ENCODE assay signal across 8 mouse cellular contexts in genomic region chr14:78536281-78537165, GRCm38 (mm10). TPM values are rescaled to one million over a fixed set of nuclear protein-coding genes. Genes with fewer than 3 reads are reported as not detected.
DNase-seq lines count a peak whose midpoint lies in the region; ATAC-seq and TF ChIP-seq lines count a peak whose summit lies in the region.

TSS of gene Akap11 (minus strand) at chr14:78536808.

- no peak for TF ChIP-seq CTCF in G1E (IDR thresholded peaks at IDR 0.05; ENCODE audit: low read depth, low read length)
- TF ChIP-seq CTCF in forebrain, postnatal 0 days (IDR thresholded peaks at IDR 0.05; ENCODE audit: low read depth), result no peak

- peak within 1 kb of the TSS; percentile 100 for H3K9ac ChIP-seq in forebrain, postnatal 0 days
- peak within 1 kb of the TSS; percentile 97 for H3K9ac ChIP-seq in lung, embryonic 16.5 days (ENCODE audit: low read length)

- H3K27me3 ChIP-seq in G1E (ENCODE audit: insufficient read depth, low read length), result no peaks in the 10 kb centered on the region
- no peaks in the 10 kb centered on the region for H3K27me3 ChIP-seq in forebrain, postnatal 0 days (ENCODE audit: insufficient read depth, low read length)
- H3K27me3 ChIP-seq in lung, embryonic 16.5 days (ENCODE audit: control insufficient read depth, insufficient read depth, low read depth, low read length), result no peaks in the 10 kb centered on the region

- WGBS in forebrain, postnatal 0 days, result 2% methylated on average over 77 of the region's 82 CpGs
- WGBS in lung, embryonic 16.5 days, result under 1% methylated on average over 76 of the region's 82 CpGs

- H3K9me3 ChIP-seq in G1E (replicated peaks), result peaks cover 11% of the 10 kb centered on the region
- no peaks in the 10 kb centered on the region for H3K9me3 ChIP-seq in forebrain, postnatal 0 days (ENCODE audit: low read length)
- H3K9me3 ChIP-seq in lung, embryonic 16.5 days (ENCODE audit: control insufficient read depth, low read length), result no peaks in the 10 kb centered on the region

- peaks cover 12% of the 10 kb centered on the region for H3K4me1 ChIP-seq in G1E (ENCODE audit: insufficient read depth, low read depth, low read length)
- H3K4me1 ChIP-seq in forebrain, postnatal 0 days (ENCODE audit: insufficient read depth), result peaks cover 20% of the 10 kb centered on the region
- H3K4me1 ChIP-seq in lung, embryonic 16.5 days (replicated peaks; ENCODE audit: control insufficient read depth, insufficient read depth, low read length), result peaks cover 23% of the 10 kb centered on the region

- peak within 1 kb of the TSS; percentile 80 for H3K4me3 ChIP-seq in G1E (ENCODE audit: low read depth, low read length)
- peak within 1 kb of the TSS; percentile 92 for H3K4me3 ChIP-seq in forebrain, postnatal 0 days (ENCODE audit: low read depth, low read length)
- H3K4me3 ChIP-seq in lung, embryonic 16.5 days (ENCODE audit: low read length), result peak within 1 kb of the TSS; percentile 92

- DNase-seq in G1E (ENCODE audit: low spot score), result peak; percentile 79
- DNase-seq in cerebellum, adult 18-20 months, result peak; percentile 94 to 96
- DNase-seq in forebrain, postnatal 0 days, result peak; percentile 98
- peak; percentile 93 for DNase-seq in heart, postnatal 4 days
- DNase-seq in layer of hippocampus, adult 9-10 months (ENCODE audit: low spot score), result peak; percentile 83
- DNase-seq in ovary, postnatal 10 days (ENCODE audit: low spot score), result peak; percentile 81
- peak; percentile 90 to 93 for DNase-seq in thymus, postnatal 10 days (ENCODE audit: low spot score in 2 of 2)

- peak within 1 kb of the TSS; percentile 80 for H3K4me2 ChIP-seq in forebrain, postnatal 0 days (ENCODE audit: low read depth)
- peak within 1 kb of the TSS; percentile 89 for H3K4me2 ChIP-seq in lung, embryonic 16.5 days (ENCODE audit: low read depth, low read length)

- ATAC-seq in G1E (ENCODE audit: extremely low read depth, insufficient number of reproducible peaks, low FRiP score, poor library complexity, severe bottlenecking), result peak; percentile 90
- ATAC-seq in forebrain, postnatal 0 days, result peak; percentile 94
- peak; percentile 97 for ATAC-seq in lung, embryonic 16.5 days (ENCODE audit: low read depth)

- H3K36me3 ChIP-seq in G1E (replicated peaks), result no peaks in the 10 kb centered on the region
- no peaks in the 10 kb centered on the region for H3K36me3 ChIP-seq in forebrain, postnatal 0 days (ENCODE audit: insufficient read depth)
- H3K36me3 ChIP-seq in lung, embryonic 16.5 days (ENCODE audit: control insufficient read depth, insufficient read depth, low read length), result no peaks in the 10 kb centered on the region

- peak within 1 kb of the TSS; percentile 96 for H3K27ac ChIP-seq in forebrain, postnatal 0 days (ENCODE audit: low read depth, low read length)
- H3K27ac ChIP-seq in lung, embryonic 16.5 days (ENCODE audit: low read length), result peak within 1 kb of the TSS; percentile 85

RNA-seq across cellular contexts. Expression of gene Akap11, which starts in this region (rescaled TPM):
- total RNA-seq in G1E (2014; fragmentation: Nextera tagmentation) (17.8 and 22.3 TPM in 2 replicates), G1E (2017) (20.3 and 25.6 TPM in 2 replicates)
- 0.35 and 0.46 TPM in 2 replicates for polyA plus RNA-seq in G1E (2012)
- total RNA-seq in forebrain, postnatal 0 days (2014; rRNA removed), result 99.9 and 117 TPM in 2 replicates
- polyA plus RNA-seq in forebrain, postnatal 0 days (2015; fragmentation: Nextera tagmentation; extraction: Ambion mirVana), result 20.3 and 32.9 TPM in 2 replicates
- 10 to 100 TPM; 37.3 to 37.4 TPM for total RNA-seq in heart, postnatal 4 days (2021)
- polyA plus RNA-seq in lung, embryonic 16.5 days (2015; fragmentation: Nextera tagmentation; extraction: Ambion mirVana), result 18.1 and 19.1 TPM in 2 replicates

Comparison
In these comparisons a context has a peak if more than half of its experiments do, and no peak if none do; other contexts are left out.
1. Peak in every context shown above with its lines: DNase-seq, ATAC-seq, H3K4me3 ChIP-seq and H3K27ac ChIP-seq.
2. RNA of gene Akap11 (polyA plus RNA-seq): 20.3 to 32.9 TPM in forebrain, postnatal 0 days and 18.1 to 19.1 TPM in lung, embryonic 16.5 days; 0.35 to 0.46 TPM in G1E; every median in the first group is over 10 times any median in the second.